Mouse (Mus musculus): ENCODE measurements around the gene Tmem98. TPM values are rescaled to one million over a fixed set of nuclear protein-coding genes. Genes with fewer than 3 reads are reported as not detected.

Gene Tmem98
- total and polyA plus RNA-seq, 2 experiments from 2014 or later = 19.8 to 20.6 TPM

DNA sequence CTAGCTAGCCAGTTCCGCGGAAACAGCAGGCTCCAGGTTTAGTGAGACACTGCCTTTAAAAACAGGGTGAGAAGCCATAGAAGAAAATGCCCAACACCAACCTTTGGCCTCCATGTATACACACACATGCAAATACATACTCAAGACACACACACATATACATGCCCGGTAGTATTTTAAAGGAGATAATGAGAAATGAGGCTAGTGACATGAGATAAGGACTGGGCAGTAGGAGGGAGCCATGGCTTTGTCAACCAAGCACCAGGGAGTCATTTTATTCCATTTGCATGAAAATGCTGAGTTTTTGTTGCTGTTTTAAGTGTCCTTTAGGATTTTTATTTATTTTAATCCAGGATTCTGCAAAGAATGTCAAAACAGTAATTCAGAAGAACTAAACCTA is 19.6 kb upstream of the Tmem98 start:
- Histone ChIP-seq H3K4me3 (ENCODE audit: low read length) (no peak overlapping the region), H3K9ac (replicated peaks; ENCODE audit: low read length) (no peak overlapping the region), H3K4me2 (ENCODE audit: low read depth, low read length) (no peak overlapping the region), H3K27me3 (ENCODE audit: insufficient read depth, low read length) (no peaks in the 10 kb centered on the region), H3K9me3 (ENCODE audit: low read length) (no peaks in the 10 kb centered on the region), H3K4me1 (ENCODE audit: insufficient read depth, low read length) (no peaks in the 10 kb centered on the region), H3K36me3 (ENCODE audit: insufficient read depth, low read length) (no peaks in the 10 kb centered on the region), H3K27ac (no peak overlapping the region)
- WGBS = 68% methylated on average over 3 of the region's 3 CpGs
- ATAC-seq (no peak), DNase-seq (ENCODE audit: low spot score) (no peak)
- no peak for TF ChIP-seq CTCF (IDR thresholded peaks at IDR 0.05; ENCODE audit: low read depth)

- Histone ChIP-seq H3K4me2 (ENCODE audit: low read depth, low read length) (no peak overlapping the region), H3K27ac (no peak overlapping the region), H3K36me3 (ENCODE audit: insufficient read depth, low read length) (no peaks in the 10 kb centered on the region), H3K4me1 (ENCODE audit: insufficient read depth, low read length) (no peaks in the 10 kb centered on the region), H3K9ac (replicated peaks; ENCODE audit: low read length) (no peak overlapping the region), H3K27me3 (ENCODE audit: insufficient read depth, low read length) (no peaks in the 10 kb centered on the region), H3K4me3 (ENCODE audit: low read length) (no peak overlapping the region), H3K9me3 (ENCODE audit: low read length) (no peaks in the 10 kb centered on the region)
- TF ChIP-seq CTCF (IDR thresholded peaks at IDR 0.05; ENCODE audit: low read depth) = no peak
- WGBS = 70% methylated on average over 3 of the region's 3 CpGs
- no peak for ATAC-seq
- no peak for DNase-seq (ENCODE audit: low spot score)
Observed at GRCm38 (mm10) chr11:80791677-80792432, 18.1 kb upstream of the Tmem98 start.

DNA sequence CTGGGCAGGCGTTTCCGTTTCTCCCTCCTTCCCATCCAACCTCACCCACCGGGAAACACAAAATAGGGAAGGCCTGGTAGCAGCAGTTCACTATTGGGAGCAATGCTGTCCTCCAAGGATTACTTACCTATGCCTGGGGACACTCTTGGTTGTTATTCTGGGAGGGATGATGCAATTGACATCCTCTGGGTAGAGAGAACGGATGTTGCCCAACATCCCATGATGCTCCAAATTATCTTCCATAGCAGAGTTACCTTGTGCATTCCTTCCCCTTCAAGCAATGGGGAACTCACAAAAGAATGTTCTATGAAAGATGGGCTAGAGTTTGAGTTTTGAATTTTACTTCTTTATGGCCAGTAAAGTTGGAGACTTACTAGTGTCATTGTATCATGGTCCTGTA is 16.6 kb upstream of the Tmem98 start:
- no peak for DNase-seq (ENCODE audit: low spot score)
- no peak for TF ChIP-seq CTCF (IDR thresholded peaks at IDR 0.05; ENCODE audit: low read depth)
- no peaks in the 10 kb centered on the region for H3K9me3 ChIP-seq (ENCODE audit: low read length)
- no peaks in the 10 kb centered on the region for H3K4me1 ChIP-seq (ENCODE audit: insufficient read depth, low read length)
- 92% methylated on average over 4 of the region's 4 CpGs for WGBS
- H3K4me3 ChIP-seq (ENCODE audit: low read length) = no peak overlapping the region
- H3K4me2 ChIP-seq (ENCODE audit: low read depth, low read length) = no peak overlapping the region
- no peaks in the 10 kb centered on the region for H3K27me3 ChIP-seq (ENCODE audit: insufficient read depth, low read length)
- no peaks in the 10 kb centered on the region for H3K36me3 ChIP-seq (ENCODE audit: insufficient read depth, low read length)
- H3K27ac ChIP-seq = no peak overlapping the region
- H3K9ac ChIP-seq (replicated peaks; ENCODE audit: low read length) = no peak overlapping the region
- ATAC-seq = no peak

- no peak for TF ChIP-seq CTCF (IDR thresholded peaks at IDR 0.05; ENCODE audit: low read depth)
- no peak overlapping the region for H3K4me3 ChIP-seq (ENCODE audit: low read length)
- H3K9me3 ChIP-seq (ENCODE audit: low read length) = no peaks in the 10 kb centered on the region
- no peaks in the 10 kb centered on the region for H3K36me3 ChIP-seq (ENCODE audit: insufficient read depth, low read length)
- 91% methylated on average over 4 of the region's 4 CpGs for WGBS
- DNase-seq (ENCODE audit: low spot score) (no peak), ATAC-seq (no peak)
- no peaks in the 10 kb centered on the region for H3K27me3 ChIP-seq (ENCODE audit: insufficient read depth, low read length)
- no peak overlapping the region for H3K9ac ChIP-seq (replicated peaks; ENCODE audit: low read length)
- H3K4me1 ChIP-seq (ENCODE audit: insufficient read depth, low read length) = no peaks in the 10 kb centered on the region
- H3K27ac ChIP-seq = no peak overlapping the region
- no peak overlapping the region for H3K4me2 ChIP-seq (ENCODE audit: low read depth, low read length)
Observed at GRCm38 (mm10) chr11:80794290-80794689, 15.7 kb upstream of the Tmem98 start.

GRCm38 (mm10) chr11:80795431-80795830 is 14.5 kb upstream of the Tmem98 start:
- Histone ChIP-seq H3K9ac (replicated peaks; ENCODE audit: low read length) (no peak overlapping the region), H3K9me3 (ENCODE audit: low read length) (no peaks in the 10 kb centered on the region), H3K27ac (no peak overlapping the region), H3K4me2 (ENCODE audit: low read depth, low read length) (no peak overlapping the region), H3K4me1 (ENCODE audit: insufficient read depth, low read length) (no peaks in the 10 kb centered on the region), H3K36me3 (ENCODE audit: insufficient read depth, low read length) (no peaks in the 10 kb centered on the region), H3K4me3 (ENCODE audit: low read length) (no peak overlapping the region), H3K27me3 (ENCODE audit: insufficient read depth, low read length) (no peaks in the 10 kb centered on the region)
- TF ChIP-seq CTCF (IDR thresholded peaks at IDR 0.05; ENCODE audit: low read depth) = no peak
- WGBS = 65% methylated on average over 8 of the region's 8 CpGs
- ATAC-seq (no peak), DNase-seq (ENCODE audit: low spot score) (no peak)

DNA sequence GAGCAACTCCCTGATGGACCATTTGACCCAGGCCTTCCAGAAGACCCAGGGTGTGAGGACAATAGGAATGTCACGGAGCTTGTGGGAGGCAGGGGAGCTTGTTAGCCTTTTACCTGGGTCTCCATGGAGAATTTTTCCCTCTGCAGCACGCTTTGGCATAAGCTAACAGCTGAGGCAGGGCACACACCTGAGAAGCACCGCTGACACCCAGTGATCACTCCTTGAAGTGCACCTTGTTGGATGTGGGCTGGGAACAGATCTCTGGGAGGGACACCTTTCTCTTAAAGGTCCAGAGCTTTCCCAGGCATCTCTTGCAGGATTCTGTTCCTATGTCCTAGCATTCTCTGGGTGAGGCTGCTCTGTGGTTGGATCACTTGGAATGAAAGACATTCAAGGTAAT is 10.0 kb upstream of the Tmem98 start:
- 42% methylated on average over 3 of the region's 3 CpGs for WGBS
- ATAC-seq (no peak), DNase-seq (ENCODE audit: low spot score) (peak; percentile 21)
- no peaks in the 10 kb centered on the region for H3K9me3 ChIP-seq (ENCODE audit: low read length)
- no peak overlapping the region for H3K4me3 ChIP-seq (ENCODE audit: low read length)
- H3K4me2 ChIP-seq (ENCODE audit: low read depth, low read length) = no peak overlapping the region
- no peak overlapping the region for H3K27ac ChIP-seq
- H3K36me3 ChIP-seq (ENCODE audit: insufficient read depth, low read length) = no peaks in the 10 kb centered on the region
- no peaks in the 10 kb centered on the region for H3K4me1 ChIP-seq (ENCODE audit: insufficient read depth, low read length)
- no peak overlapping the region for H3K9ac ChIP-seq (replicated peaks; ENCODE audit: low read length)
- TF ChIP-seq CTCF (IDR thresholded peaks at IDR 0.05; ENCODE audit: low read depth) = peak; percentile 44
- H3K27me3 ChIP-seq (ENCODE audit: insufficient read depth, low read length) = no peaks in the 10 kb centered on the region

DNA sequence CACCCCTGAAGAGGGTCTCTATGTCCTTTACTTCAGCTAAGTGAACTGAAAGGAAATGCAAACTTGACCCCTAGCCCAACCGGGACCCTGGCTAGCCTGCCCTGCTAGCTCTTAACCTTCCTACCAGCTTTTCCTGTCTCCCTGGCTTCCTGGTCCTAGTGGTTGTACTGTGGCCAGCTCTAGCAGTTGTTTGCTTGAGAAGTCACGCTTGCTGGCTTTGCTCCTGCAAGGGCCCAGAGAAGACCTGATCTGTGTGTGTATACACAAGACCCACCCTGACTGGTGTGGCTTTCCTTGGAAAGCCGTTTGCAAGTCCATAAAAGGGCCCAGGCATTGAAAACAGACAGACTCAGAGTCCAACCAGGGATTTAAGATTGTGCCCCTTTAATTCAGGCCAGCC is 7.3 kb upstream of the Tmem98 start:
- Histone ChIP-seq H3K27me3 (ENCODE audit: insufficient read depth, low read length) (no peaks in the 10 kb centered on the region), H3K36me3 (ENCODE audit: insufficient read depth, low read length) (no peaks in the 10 kb centered on the region), H3K9ac (replicated peaks; ENCODE audit: low read length) (no peak overlapping the region), H3K27ac (no peak overlapping the region), H3K9me3 (ENCODE audit: low read length) (no peaks in the 10 kb centered on the region), H3K4me2 (ENCODE audit: low read depth, low read length) (no peak overlapping the region), H3K4me3 (ENCODE audit: low read length) (no peak overlapping the region), H3K4me1 (ENCODE audit: insufficient read depth, low read length) (no peaks in the 10 kb centered on the region)
- WGBS = 60% methylated on average over 3 of the region's 3 CpGs
- no peak for DNase-seq (ENCODE audit: low spot score)
- no peak for ATAC-seq
- no peak for TF ChIP-seq CTCF (IDR thresholded peaks at IDR 0.05; ENCODE audit: low read depth)

All from hindbrain, postnatal 0 days (tissue).